Mouse (Mus musculus) E14TG2a.4 (cell line): ENCODE results near the gene Trip12.

Experiments used
- CTCF ChIP-seq: conservative IDR thresholded peaks from 2 replicates; pipeline ENCODE4 v1.5.1; 2014; ENCODE audit warnings: low read length
- NANOG ChIP-seq: IDR thresholded peaks from 2 replicates; pipeline ENCODE4 v1.6.1; 2014; ENCODE audit warnings: borderline replicate concordance, low read length, mixed read lengths

GRCm38 (mm10) chr1:84864645-84865044, 24.3 kb upstream of the Trip12 start:
- TF ChIP-seq CTCF (no peak), NANOG (no peak)
